Mouse (Mus musculus): ENCODE measurements around the gene Ccdc142. TPM values are rescaled to one million over a fixed set of nuclear protein-coding genes. Genes with fewer than 3 reads are reported as not detected.

Ccdc142 gene
- polyA plus RNA-seq, 1 experiment from 2014 or later = 1.5 TPM

DNA sequence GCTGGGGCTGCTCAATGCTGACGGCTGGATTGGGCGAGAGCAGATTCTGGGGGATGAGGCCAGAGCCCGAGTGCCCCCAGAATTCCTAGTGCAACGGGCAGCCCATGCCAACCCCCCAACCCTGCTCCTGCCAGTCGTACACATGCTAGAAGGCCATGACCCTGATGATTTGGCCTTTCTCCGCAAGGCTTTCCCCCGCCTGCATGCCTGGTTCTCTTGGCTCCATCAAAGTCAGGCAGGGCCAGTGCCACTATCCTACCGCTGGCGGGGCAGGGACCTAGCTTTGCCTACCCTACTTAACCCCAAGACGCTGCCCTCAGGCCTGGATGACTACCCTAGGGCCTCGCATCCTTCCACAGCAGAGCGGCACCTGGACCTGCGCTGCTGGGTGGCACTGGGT is 16.2 kb downstream of the Ccdc142 start:
- no peak overlapping the region for H3K4me3 ChIP-seq (ENCODE audit: inconsistent target)
- WGBS (ENCODE audit: missing documents) = 90% methylated on average over 11 of the region's 13 CpGs
- H3K36me3 ChIP-seq (ENCODE audit: inconsistent target) = no peaks in the 10 kb centered on the region
- H3K79me2 ChIP-seq (ENCODE audit: inconsistent target) = peaks cover 24% of the 10 kb centered on the region; the same call in 1 of the 2 replicates
- H3K27ac ChIP-seq = no peak overlapping the region

- 92% methylated on average over 11 of the region's 11 CpGs for WGBS (ENCODE audit: missing documents)
- no peak overlapping the region for H3K27ac ChIP-seq
- peaks cover 24% of the 10 kb centered on the region; the same call in 1 of the 2 replicates for H3K79me2 ChIP-seq (ENCODE audit: inconsistent target)
Measured at GRCm38 (mm10) chr6:83118369-83118768, 17.0 kb downstream of the Ccdc142 start.

GRCm38 (mm10) chr6:83118825-83119733 is 17.7 kb downstream of the Ccdc142 start:
- Histone ChIP-seq H3K27ac (no peak overlapping the region), H3K36me3 (ENCODE audit: inconsistent target) (no peaks in the 10 kb centered on the region), H3K4me3 (ENCODE audit: inconsistent target) (no peak overlapping the region), H3K79me2 (ENCODE audit: inconsistent target) (peaks cover 18% of the 10 kb centered on the region; the same call in 1 of the 2 replicates)
- WGBS (ENCODE audit: missing documents) = 43% methylated on average over 14 of the region's 14 CpGs

More at GRCm38 (mm10) chr6:83118369-83118768, 17.0 kb downstream of the Ccdc142 start:
- Histone ChIP-seq H3K4me3 (ENCODE audit: inconsistent target) (no peak overlapping the region), H3K36me3 (ENCODE audit: inconsistent target) (no peaks in the 10 kb centered on the region)

GRCm38 (mm10) chr6:83119734-83120051 is 18.3 kb downstream of the Ccdc142 start:
- Histone ChIP-seq H3K36me3 (ENCODE audit: inconsistent target) (no peaks in the 10 kb centered on the region), H3K79me2 (ENCODE audit: inconsistent target) (peaks cover 19% of the 10 kb centered on the region; the same call in 1 of the 2 replicates), H3K27ac (no peak overlapping the region), H3K4me3 (ENCODE audit: inconsistent target) (no peak overlapping the region)
- WGBS (ENCODE audit: missing documents) = 31% methylated on average over 7 of the region's 7 CpGs

DNA sequence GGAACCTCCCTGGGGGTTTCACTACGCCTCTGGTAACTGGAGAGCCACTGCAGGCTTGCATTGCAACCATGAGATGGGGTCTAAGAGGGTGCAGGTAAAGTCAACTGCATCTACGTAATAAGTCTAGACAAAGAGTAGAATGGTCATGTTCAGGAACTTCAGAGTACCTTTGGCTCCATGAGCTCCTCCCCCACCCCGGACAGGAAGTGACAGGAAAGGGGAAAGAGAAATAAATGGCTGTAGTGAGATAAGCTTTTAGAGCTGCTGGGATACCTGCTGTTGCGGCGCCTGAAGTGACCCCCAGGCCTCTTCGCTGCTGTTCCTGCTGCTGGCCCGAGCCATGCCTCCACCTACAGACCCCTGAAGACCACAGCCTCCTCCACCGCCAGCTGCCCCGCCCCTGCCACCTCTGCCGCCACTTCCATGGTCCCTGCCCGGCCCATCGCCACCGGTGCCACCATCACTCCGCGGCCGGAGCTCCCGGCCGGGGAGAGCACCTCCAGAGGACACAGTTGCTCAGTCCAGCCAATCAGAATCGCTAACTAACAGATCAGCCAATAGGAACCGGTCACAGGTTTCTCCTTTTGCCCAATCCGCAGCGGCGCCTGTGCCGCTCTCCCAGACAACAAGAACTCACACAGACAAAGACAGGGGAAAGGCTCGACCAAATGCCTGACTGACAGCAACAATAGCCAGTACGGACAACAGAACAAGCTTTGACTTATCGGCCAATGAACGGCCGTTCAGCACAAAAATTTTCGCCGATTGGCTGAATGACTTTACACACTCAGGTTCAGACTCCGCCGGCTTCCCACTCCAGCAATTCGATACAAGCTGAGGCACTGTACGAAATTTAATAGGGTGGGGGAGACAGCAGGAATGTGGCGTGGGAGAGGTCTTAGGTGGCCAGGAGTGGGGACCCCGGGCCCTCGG is 19.8 kb downstream of the Ccdc142 start, which contains the start of gene Wbp1:
Gene Wbp1, minus strand, starts transcription at position 630 of the 933 bp plus-strand sequence.
- Histone ChIP-seq H3K36me3 (ENCODE audit: inconsistent target) (no peaks in the 10 kb centered on the region), H3K79me2 (ENCODE audit: inconsistent target) (peaks cover 10% of the 10 kb centered on the region; the same call in 1 of the 2 replicates), H3K4me3 (ENCODE audit: inconsistent target) (peak within 1 kb of the TSS; percentile 54), H3K27ac (peak within 1 kb of the TSS; percentile 27)
- WGBS (ENCODE audit: missing documents) = under 1% methylated on average over 38 of the region's 38 CpGs

DNA sequence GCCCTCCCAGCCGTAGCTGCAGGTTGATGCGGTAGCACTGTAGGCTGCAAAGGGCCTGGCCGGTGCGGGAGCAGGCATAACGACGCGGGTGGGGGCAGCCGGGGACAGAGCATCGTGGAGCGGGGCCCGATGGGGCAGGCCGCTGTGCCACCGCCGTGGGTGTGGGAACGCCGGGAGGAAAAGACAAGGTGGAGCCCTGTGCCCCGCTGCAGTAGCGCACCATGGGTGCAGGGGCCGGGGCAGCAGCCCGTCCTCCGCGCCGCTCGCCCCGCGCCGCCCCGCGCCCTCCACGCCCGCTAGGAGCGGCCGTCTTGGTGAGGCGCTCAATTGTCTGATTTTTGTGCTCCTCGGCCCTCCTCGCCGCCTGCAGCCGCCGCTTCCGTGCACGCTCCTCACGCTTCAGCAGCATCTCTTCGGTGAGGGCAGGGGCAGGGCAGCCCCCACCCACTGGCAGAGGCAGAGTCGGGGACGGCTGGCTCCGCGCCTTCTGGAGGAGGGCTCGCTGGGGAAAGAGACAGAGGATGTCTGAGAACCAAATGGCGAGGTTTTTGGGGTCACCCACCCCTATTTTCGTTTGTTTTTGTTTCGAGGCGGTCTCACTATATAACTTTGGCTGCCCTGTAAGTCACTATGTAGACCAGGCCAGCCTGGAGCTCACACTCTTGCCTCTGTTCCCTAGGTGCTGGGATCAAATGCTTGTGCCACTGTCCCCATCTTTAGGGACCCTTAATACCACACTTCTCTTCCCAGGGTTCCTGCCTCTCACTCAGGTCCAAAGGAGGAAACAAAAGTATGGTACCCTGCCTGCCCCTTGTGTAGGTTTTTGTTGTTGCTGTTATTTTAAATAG is 20.7 kb downstream of the Ccdc142 start:
- Histone ChIP-seq H3K36me3 (ENCODE audit: inconsistent target) (no peaks in the 10 kb centered on the region), H3K27ac (no peak overlapping the region), H3K4me3 (ENCODE audit: inconsistent target) (peak overlapping the region; percentile 31), H3K79me2 (ENCODE audit: inconsistent target) (peaks cover 8% of the 10 kb centered on the region; the same call in 1 of the 2 replicates)
- 7% methylated on average over 50 of the region's 52 CpGs for WGBS (ENCODE audit: missing documents)

DNA sequence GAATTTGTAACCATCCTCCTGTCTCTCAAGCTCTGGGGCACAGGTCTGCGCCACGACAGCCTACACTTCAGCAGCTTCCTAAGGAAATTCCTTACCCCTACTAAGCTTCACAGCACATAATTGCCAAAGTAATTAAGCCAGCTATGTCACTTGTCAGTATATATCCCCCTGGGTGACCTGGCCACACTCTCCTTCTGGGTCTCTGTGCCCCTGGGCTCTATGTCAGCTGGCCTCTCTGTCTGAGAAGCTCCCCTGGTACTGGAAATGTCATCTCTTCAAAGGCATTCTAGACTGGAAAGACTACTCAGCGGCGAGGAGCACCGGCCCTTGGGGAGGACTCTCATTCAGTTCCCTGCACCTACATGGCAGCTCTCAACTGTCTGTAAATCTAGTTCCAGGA is 21.6 kb downstream of the Ccdc142 start:
- H3K36me3 ChIP-seq (ENCODE audit: inconsistent target) = no peaks in the 10 kb centered on the region
- peaks cover 8% of the 10 kb centered on the region; the same call in 1 of the 2 replicates for H3K79me2 ChIP-seq (ENCODE audit: inconsistent target)
- H3K27ac ChIP-seq = no peak overlapping the region
- 99% methylated on average over 5 of the region's 5 CpGs for WGBS (ENCODE audit: missing documents)
- no peak overlapping the region for H3K4me3 ChIP-seq (ENCODE audit: inconsistent target)

DNA sequence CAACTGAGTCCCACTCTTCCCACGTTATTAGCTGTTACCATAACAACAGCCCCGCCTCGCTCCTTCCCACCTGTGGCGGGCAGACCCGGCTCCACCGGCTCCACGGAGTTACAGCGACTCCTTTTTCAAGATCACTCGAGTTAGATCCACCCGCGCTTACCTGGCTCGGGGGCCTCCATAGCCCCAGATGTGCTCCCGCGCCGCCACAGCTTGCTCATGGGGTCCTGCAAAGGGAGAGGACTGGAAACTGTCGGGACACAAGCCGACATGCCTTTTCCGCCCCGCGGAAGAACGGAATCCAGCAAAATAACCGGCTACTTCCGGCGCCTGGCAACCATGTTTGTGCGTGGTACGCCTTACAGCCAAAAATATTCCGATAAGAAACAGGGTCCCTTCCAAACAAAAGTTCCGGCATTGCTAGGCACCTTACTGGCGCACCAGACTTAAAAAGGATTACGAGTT is 23.5 kb downstream of the Ccdc142 start:
- no peaks in the 10 kb centered on the region for H3K36me3 ChIP-seq (ENCODE audit: inconsistent target)
- under 1% methylated on average over 30 of the region's 30 CpGs for WGBS (ENCODE audit: missing documents)
- H3K4me3 ChIP-seq (ENCODE audit: inconsistent target) = peak overlapping the region; percentile 97
- peaks cover 8% of the 10 kb centered on the region; the same call in 1 of the 2 replicates for H3K79me2 ChIP-seq (ENCODE audit: inconsistent target)
- peak overlapping the region; percentile 51 for H3K27ac ChIP-seq

DNA sequence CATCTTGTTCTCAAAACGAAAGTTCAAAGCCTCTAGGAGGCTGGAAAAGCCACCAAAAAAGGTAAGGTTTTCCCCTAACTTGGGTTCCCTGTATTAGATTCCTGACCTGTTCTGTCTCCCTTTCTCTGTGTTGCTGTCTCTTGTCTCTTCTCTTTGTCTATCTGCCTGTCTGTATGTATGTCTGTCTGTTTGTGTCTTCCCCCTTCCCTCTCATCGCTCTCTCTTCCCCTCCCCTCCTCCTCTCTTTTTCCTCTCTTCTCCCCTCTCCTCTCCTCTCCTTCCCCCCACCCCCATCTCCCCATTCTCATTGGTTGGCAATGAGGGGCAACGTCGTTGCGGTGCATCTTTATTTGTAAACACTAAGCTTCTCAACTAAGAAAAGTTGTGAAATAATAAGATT is 23.9 kb downstream of the Ccdc142 start, which contains the start of gene Ino80b:
Gene Ino80b, minus strand, starts transcription at position 101 of the 400 bp plus-strand sequence.
- Histone ChIP-seq H3K36me3 (ENCODE audit: inconsistent target) (no peaks in the 10 kb centered on the region), H3K79me2 (ENCODE audit: inconsistent target) (peaks cover 8% of the 10 kb centered on the region; the same call in 1 of the 2 replicates), H3K4me3 (ENCODE audit: inconsistent target) (peak within 1 kb of the TSS; percentile 97), H3K27ac (peak within 1 kb of the TSS; percentile 51)
- 43% methylated on average over 5 of the region's 5 CpGs for WGBS (ENCODE audit: missing documents)

GRCm38 (mm10) chr6:83127419-83127818 is 26.0 kb downstream of the Ccdc142 start:
- no peak overlapping the region for H3K27ac ChIP-seq
- no peaks in the 10 kb centered on the region for H3K36me3 ChIP-seq (ENCODE audit: inconsistent target)
- 97% methylated on average over 5 of the region's 5 CpGs for WGBS (ENCODE audit: missing documents)
- H3K79me2 ChIP-seq (ENCODE audit: inconsistent target) = peaks cover 8% of the 10 kb centered on the region; the same call in 1 of the 2 replicates
- H3K4me3 ChIP-seq (ENCODE audit: inconsistent target) = no peak overlapping the region

GRCm38 (mm10) chr6:83131469-83132034 is 30.2 kb downstream of the Ccdc142 start:
- Histone ChIP-seq H3K4me3 (ENCODE audit: inconsistent target) (no peak overlapping the region), H3K79me2 (ENCODE audit: inconsistent target) (no peaks in the 10 kb centered on the region), H3K36me3 (ENCODE audit: inconsistent target) (no peaks in the 10 kb centered on the region), H3K27ac (peak overlapping the region; percentile 16)
- WGBS (ENCODE audit: missing documents) = 12% methylated on average over 6 of the region's 6 CpGs

- no peaks in the 10 kb centered on the region for H3K36me3 ChIP-seq (ENCODE audit: inconsistent target)
- H3K4me3 ChIP-seq (ENCODE audit: inconsistent target) = no peak overlapping the region
- WGBS (ENCODE audit: missing documents) = 78% methylated on average over 9 of the region's 9 CpGs
- H3K27ac ChIP-seq = peak overlapping the region; percentile 16
- no peaks in the 10 kb centered on the region for H3K79me2 ChIP-seq (ENCODE audit: inconsistent target)
Measured at GRCm38 (mm10) chr6:83132176-83132919, 30.9 kb downstream of the Ccdc142 start.

DNA sequence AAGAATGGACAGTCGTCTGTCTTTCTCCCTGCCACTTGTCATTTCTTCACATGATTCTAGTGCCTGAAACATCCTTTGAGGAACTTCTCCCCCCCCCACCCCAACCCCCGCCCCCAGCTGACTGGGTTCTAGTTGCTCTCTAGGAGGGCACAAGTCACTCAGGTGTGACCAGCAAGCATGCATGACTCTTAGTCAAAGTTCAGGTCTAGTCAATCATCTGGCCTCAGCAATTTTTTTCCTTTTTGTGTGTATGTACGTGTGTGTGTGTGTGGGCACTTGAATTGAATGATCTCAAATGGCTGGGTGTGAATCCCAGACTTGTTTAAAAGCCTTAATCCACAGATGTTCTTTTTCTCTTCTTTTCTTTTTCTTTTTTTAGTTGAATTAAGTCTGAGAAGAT is 32.8 kb downstream of the Ccdc142 start:
- H3K79me2 ChIP-seq (ENCODE audit: inconsistent target) = no peaks in the 10 kb centered on the region
- no peak overlapping the region for H3K4me3 ChIP-seq (ENCODE audit: inconsistent target)
- 67% methylated on average over 3 of the region's 3 CpGs for WGBS (ENCODE audit: missing documents)
- H3K36me3 ChIP-seq (ENCODE audit: inconsistent target) = no peaks in the 10 kb centered on the region
- no peak overlapping the region for H3K27ac ChIP-seq

Measured in macrophage (primary cell).